8 mouse cellular contexts compared by ENCODE assay signal in the genomic region with DNA sequence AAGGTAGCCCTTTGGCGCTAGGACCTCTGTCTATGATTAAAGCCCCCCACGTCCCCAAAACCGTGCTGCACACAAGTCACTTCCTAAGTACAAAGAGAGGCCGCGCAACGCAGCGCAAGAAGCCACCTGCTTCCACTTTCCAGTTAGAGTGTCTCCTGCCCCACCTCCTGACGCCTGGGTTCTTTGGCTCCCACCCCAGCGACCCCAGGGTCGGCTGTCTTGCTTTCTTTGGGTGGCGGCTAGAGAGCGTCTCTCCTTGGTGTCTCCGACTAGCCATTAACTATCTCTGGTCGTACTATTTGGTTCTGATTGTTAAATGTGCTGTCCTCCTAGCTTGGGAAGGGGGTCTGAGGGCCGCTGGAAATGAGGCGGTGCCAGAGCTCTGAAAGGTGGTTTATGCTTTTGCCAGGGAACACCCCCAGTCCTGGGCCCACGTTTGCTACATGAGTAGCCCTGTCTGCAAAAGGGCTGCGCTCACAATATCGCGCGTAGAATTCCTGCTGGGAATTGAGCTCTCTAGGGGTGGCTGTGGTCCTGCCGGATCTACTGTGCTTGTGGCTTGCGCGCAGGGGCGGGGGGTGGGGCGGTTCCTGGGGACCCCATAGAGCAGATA. TPM values are rescaled to one million over a fixed set of nuclear protein-coding genes. Genes with fewer than 3 reads are reported as not detected.
DNase-seq lines count a peak whose midpoint lies in the region; ATAC-seq and TF ChIP-seq lines count a peak whose summit lies in the region.

No protein-coding gene starts in this region.

- peaks cover 61% of the 10 kb centered on the region for H3K27me3 ChIP-seq in lung, embryonic 14.5 days (ENCODE audit: insufficient read depth, low read length)
- peaks cover 64% of the 10 kb centered on the region for H3K27me3 ChIP-seq in intestine, embryonic 16.5 days (replicated peaks; ENCODE audit: control insufficient read depth, insufficient read depth, low read length)
- H3K27me3 ChIP-seq in stomach, embryonic 14.5 days (ENCODE audit: control insufficient read depth, insufficient read depth, low read length), result peaks cover 53% of the 10 kb centered on the region

- no peaks in the 10 kb centered on the region for H3K9me3 ChIP-seq in lung, embryonic 14.5 days (ENCODE audit: low read depth, low read length)
- H3K9me3 ChIP-seq in intestine, embryonic 16.5 days (ENCODE audit: control insufficient read depth, low read length), result no peaks in the 10 kb centered on the region
- no peaks in the 10 kb centered on the region for H3K9me3 ChIP-seq in stomach, embryonic 14.5 days (ENCODE audit: control insufficient read depth, low read depth, low read length)

- ATAC-seq in lung, embryonic 14.5 days (ENCODE audit: insufficient read depth), result no peak
- no peak for ATAC-seq in intestine, embryonic 16.5 days
- no peak for ATAC-seq in stomach, embryonic 14.5 days (ENCODE audit: insufficient number of reproducible peaks, insufficient read depth, low FRiP score, low read depth)
- ATAC-seq in erythroid progenitor cell, adult 5-6 weeks (replicated peaks; ENCODE audit: low FRiP score, poor library complexity, severe bottlenecking), result no peak

- 1% methylated on average over 26 of the region's 26 CpGs for WGBS in lung, embryonic 14.5 days
- 1% methylated on average over 26 of the region's 26 CpGs for WGBS in intestine, embryonic 16.5 days
- WGBS in stomach, embryonic 14.5 days, result 1% methylated on average over 26 of the region's 26 CpGs

- peak overlapping the region; percentile 43 for H3K4me3 ChIP-seq in lung, embryonic 14.5 days (ENCODE audit: low read depth, low read length)
- H3K4me3 ChIP-seq in intestine, embryonic 16.5 days (ENCODE audit: low read length), result peak overlapping the region; percentile 53
- H3K4me3 ChIP-seq in stomach, embryonic 14.5 days (ENCODE audit: low read depth, low read length), result peak overlapping the region; percentile 36; the same call in 1 of the 2 replicates

- peak; percentile 12 for DNase-seq in lung, embryonic 14.5 days
- no peak for DNase-seq in lung, postnatal 10 days
- peak; percentile 43 for DNase-seq in embryo, embryonic 10.5 days (ENCODE audit: low spot score)
- DNase-seq in lung, postnatal 4 days, result no peak
- DNase-seq in T-cell, adult 2 months (ENCODE audit: low spot score), result no peak

- H3K36me3 ChIP-seq in lung, embryonic 14.5 days (ENCODE audit: insufficient read depth), result no peaks in the 10 kb centered on the region
- no peaks in the 10 kb centered on the region for H3K36me3 ChIP-seq in intestine, embryonic 16.5 days (ENCODE audit: control insufficient read depth, insufficient read depth, low read length)
- no peaks in the 10 kb centered on the region for H3K36me3 ChIP-seq in stomach, embryonic 14.5 days (ENCODE audit: control insufficient read depth, insufficient read depth, low read length)

- H3K27ac ChIP-seq in lung, embryonic 14.5 days (ENCODE audit: low read depth), result no peak overlapping the region
- no peak overlapping the region for H3K27ac ChIP-seq in intestine, embryonic 16.5 days (ENCODE audit: low read length)
- H3K27ac ChIP-seq in stomach, embryonic 14.5 days (ENCODE audit: low read length), result no peak overlapping the region

- no peak overlapping the region for H3K9ac ChIP-seq in lung, embryonic 14.5 days
- no peak overlapping the region for H3K9ac ChIP-seq in intestine, embryonic 16.5 days (ENCODE audit: low read depth, low read length)
- no peak overlapping the region for H3K9ac ChIP-seq in stomach, embryonic 14.5 days (replicated peaks; ENCODE audit: low read depth, low read length)

- TF ChIP-seq CTCF in lung, embryonic 14.5 days (IDR thresholded peaks at IDR 0.05; ENCODE audit: low read depth), result no peak

- peak overlapping the region; percentile 88 for H3K4me2 ChIP-seq in lung, embryonic 14.5 days
- H3K4me2 ChIP-seq in intestine, embryonic 16.5 days (ENCODE audit: low read depth, low read length), result no peak overlapping the region
- peak overlapping the region; percentile 83; the same call in 1 of the 2 replicates for H3K4me2 ChIP-seq in stomach, embryonic 14.5 days (replicated peaks; ENCODE audit: low read depth, low read length)

- H3K4me1 ChIP-seq in lung, embryonic 14.5 days (ENCODE audit: insufficient read depth), result no peaks in the 10 kb centered on the region
- peaks cover 9% of the 10 kb centered on the region for H3K4me1 ChIP-seq in intestine, embryonic 16.5 days (ENCODE audit: control insufficient read depth, insufficient read depth, low read length)
- peaks cover 5% of the 10 kb centered on the region; the same call in 1 of the 2 replicates for H3K4me1 ChIP-seq in stomach, embryonic 14.5 days (ENCODE audit: control insufficient read depth, insufficient read depth, low read length)

RNA-seq across cellular contexts. Expression of gene Wnt7a, which starts 0.9 kb away (rescaled TPM):
- polyA plus RNA-seq in lung, embryonic 14.5 days (2014; fragmentation: Nextera tagmentation; extraction: Ambion mirVana), result 0.50 and 0.72 TPM in 2 replicates
- not detected in 2 replicates for polyA plus RNA-seq in intestine, embryonic 16.5 days (2015; fragmentation: Nextera tagmentation; extraction: Ambion mirVana)
- polyA plus RNA-seq in stomach, embryonic 14.5 days (2014; fragmentation: Nextera tagmentation; extraction: Ambion mirVana), result not detected in 2 replicates
- not detected in 2 replicates for total RNA-seq in erythroid progenitor cell, adult 5-6 weeks (2015; ENCODE audit: low replicate concordance)
- total RNA-seq in erythroid progenitor cell, adult 5-6 weeks (2017; ENCODE audit: low replicate concordance), result not detected in 2 replicates

Comparison
In these comparisons a context has a peak if more than half of its experiments do, and no peak if none do; other contexts are left out.
1. DNase-seq: peak in lung, embryonic 14.5 days (single experiment) and embryo, embryonic 10.5 days (single experiment); none in lung, postnatal 10 days (single experiment), lung, postnatal 4 days (0 of 2) and T-cell, adult 2 months (single experiment).
2. Peak in every context shown above with its lines, with median percentiles within 50 percentile points of each other: H3K4me3 ChIP-seq.